Mouse (Mus musculus) cerebellum, adult 9-10 months (tissue): ENCODE measurements around the gene Twnk.

Experiments used
- DNase-seq: peaks from one replicate; pipeline ENCODE4 v3.0.0; 2022

Gene Twnk

DNA sequence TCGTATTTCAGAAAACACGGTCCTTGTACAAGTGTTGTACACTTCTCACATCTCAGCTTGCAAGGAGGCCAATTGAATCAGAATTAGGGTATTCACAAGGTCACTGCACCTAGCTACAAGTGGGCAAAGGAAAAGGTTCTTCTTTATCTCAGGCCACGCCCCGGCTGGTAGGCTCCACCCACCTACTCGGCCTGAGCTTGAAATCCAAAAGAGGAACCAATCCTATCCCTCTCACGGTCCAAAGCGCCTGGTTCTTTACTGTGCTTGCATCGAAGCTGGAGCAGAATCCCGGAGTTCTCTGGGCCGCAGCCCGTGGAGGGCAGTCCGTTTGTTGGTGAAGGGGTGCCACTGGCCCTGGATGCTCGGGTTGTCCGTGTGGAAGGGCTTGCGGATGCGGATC is at the start of gene Twnk:
Twnk (plus strand) TSS at position 220 of the 400 bp plus-strand sequence.
- DNase-seq, result no peak

DNA sequence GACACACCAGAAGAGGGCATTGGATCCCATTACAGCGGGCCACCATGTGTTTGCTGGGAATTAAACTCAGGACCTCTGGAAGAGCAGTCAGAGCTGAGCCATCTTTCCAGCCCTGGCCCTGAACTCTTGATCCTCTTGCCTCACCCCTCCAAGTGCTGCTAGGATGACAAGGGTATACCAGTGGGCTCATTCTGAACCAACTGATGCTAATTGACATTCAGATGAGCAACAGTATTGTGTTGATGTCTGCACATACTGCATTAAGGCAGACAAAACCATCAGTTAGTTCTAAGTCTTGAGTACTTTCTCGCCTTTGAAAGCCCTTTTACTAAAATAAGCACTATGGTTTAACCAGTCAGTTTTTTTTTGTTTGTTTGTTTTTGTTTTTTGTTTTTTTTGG is 45.8 kb upstream of the Twnk start:
- no peak for DNase-seq

DNA sequence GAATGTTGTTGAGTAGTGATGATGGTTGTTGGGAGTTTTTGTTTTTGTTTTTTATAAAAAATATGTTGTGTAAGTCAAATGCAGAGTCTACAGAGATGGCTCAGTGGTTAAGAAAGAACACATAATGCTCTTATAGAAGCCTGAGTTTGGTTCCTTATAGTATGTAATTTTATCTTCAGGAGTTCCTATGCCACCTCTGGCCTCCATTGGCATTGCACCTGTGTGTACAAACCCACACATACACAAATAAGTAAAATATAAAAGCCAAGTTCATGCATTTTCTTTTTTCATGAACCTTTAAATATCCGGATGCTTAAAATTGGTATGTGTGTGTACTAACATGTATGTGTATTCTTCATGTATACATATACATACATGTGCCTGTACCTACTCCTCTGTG is 39.5 kb upstream of the Twnk start:
- DNase-seq, result no peak

DNA sequence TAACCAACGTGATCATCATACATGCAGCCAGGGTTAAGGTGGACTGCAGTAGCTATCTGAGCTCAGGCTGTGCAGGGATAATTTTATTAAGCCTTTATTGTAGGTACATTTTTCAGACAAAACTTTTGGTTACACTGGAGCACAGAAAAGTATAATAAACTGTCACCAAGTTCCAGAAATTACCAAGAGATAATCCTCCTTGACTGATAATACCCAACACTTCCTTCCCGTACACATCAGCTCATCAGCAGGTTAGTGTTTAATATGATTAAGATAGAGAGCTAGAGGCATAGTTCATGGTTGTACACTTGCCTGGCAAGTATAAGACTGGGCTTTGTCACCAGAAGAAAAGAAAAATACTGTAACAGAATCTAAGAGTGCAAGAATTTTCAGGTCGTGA is 37.1 kb upstream of the Twnk start:
- no peak for DNase-seq

DNA sequence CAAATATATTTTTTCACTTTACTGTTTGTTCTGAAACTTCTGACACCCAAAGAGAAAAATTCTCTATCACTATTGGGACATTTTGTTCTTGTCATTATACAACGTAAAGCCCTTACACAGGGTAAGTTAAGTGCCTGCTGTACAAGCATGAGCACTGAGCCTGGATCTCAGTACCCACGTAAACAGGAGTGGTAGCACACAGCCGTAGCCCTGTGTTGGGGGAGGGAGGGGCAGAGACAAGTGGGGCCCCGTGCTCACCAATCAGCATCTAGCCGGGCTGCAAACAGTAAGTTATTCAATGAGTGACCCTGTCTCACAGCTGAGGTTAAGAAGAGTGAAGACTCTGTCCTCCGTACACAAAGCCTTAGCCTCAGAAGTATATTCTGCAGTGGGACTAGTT is 28.8 kb upstream of the Twnk start:
- no peak for DNase-seq

DNA sequence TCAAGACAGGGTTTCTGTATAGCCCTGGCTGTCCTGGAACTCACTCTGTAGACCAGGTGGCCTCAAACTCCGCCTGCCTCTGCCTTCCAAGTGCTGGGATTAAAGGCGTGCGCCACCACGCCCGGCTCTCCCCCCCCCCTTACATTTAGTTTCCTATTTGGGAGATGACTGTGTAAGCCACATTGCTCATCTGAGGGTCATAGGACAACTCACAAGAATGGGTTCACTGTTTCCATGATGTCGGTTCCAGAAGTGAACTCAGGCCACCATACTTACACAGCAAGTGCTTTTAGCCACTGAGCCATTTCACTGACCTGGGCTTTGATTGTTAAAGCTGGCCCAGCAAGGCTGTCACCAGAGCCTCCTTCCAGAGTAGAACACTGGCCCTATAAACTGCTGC is 28.3 kb upstream of the Twnk start:
- no peak for DNase-seq

DNA sequence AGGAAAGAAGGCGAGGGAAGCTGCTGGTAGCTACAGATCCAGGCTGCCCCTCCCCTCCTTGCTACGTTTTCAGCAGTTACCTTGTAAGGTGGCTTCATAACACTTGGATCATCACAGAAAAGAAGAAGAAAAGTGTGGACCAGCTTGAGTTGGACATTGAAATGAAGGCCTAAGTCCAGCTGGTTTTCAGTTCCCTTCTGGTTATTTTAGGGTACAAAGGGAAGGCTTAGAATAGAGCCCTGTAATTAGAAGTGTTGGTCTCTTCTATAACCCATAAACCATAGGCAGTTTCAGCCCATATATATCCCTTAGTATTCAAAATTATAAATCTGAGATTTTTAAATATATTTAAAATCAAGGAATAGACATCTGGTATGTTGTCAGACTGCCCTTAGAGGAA is 24.7 kb upstream of the Twnk start:
- no peak for DNase-seq

DNA sequence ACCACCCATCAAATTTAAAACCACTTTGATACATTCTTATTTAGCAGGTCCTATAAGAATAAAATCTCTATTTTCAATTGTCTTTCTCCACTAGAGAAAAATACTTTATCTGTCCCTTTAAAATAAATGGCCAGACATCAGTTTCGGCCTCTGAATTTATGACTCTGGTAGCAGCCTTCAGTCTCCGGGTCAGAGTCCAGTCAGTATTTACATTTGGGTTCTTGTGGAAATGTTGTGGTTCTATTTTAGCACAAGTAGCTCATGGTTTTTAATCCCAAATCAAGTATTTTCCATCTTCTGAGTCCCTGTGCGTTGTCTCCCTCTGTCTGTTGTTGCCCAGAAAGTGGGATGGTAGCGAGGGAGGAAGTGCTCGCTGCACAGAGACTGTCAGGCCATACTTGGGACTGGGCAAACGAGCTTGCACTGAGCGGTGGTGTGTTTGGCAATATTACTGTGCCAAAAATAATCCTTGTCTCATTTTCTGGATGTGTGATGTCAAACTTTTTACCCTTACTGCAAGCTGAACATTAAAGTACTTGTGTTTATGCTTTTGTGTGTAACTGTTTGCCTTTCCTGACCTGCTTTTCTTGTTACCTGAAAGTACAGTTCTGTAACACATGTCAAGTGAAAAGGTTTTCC is 22.9 kb upstream of the Twnk start:
- DNase-seq, result no peak

DNA sequence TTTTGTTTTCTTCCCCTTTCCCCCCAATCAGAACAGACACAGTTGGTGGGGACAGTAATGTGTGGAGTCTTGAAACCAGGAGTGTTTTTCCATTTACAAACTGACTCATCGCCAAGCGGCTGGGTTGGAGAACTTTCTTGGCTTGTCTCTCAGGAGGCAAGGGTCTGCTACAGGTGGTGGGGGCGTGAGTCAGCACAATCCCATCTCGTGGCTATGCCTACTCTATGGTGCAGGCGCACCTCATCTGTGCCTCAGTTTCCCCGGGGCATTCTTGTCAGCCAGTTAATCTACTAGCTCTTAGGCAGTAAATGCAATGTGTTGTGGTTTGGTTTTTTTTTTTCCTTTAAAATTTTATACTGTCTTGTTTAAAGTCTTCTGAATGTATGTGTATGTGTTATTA is 22.1 kb upstream of the Twnk start:
- no peak for DNase-seq

DNA sequence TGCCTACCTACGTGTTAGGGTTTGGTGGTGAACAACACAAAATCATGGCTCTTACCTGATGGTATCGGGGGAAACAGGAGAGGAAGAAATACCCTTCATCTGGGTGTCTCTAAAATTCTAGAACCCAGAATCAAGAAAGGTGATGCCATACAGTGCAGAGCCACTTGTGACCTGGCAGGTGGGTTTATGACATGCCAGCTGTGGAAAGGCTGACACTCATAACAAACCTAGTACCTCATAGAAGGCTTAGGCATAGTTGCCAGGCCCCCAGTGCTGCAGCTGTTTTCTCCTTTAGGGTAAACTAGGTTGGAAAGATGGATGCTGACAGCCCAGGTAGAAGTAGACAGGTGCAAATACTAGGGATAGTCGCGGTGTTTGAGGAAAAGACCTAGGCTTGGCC is 21.0 kb upstream of the Twnk start:
- DNase-seq, result no peak

DNA sequence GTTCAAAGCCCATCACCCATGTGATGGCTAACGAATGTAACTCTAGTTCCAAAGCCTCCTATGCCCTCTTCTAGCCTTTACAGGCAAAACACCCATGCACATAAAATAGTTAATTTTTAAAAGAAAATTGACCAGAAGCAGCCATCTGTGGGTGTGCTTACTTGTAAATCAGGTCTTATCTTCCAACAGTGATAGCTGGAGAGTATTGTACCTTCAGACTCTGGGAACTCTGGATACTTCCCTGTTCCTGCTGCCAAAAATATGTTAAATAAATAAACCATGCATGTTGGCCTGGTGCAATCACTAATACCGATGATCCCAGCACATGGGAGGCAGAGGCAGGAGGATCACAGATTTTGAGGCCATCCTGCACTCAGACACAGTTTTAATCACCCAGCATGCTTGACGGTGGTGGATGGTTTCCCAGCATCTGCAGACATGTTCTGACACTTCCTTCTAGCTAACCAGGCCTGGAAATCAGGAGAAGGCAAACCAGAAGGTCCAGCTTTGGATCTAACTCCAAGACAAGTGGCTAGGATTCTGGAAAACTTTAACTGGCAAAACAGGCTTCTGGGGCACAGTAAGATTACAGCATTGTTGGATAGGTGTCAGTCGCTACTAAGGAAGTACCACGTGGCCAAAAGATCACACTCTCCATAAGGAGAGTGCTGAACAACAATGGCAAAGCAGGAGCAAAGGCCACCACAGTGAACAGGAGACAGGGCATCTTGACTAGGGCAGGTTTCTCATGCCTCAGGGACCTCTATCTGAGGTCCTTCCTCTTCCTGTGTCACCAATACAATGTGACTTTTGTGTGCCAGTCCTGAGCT is 20.1 kb upstream of the Twnk start:
- DNase-seq, result no peak

DNA sequence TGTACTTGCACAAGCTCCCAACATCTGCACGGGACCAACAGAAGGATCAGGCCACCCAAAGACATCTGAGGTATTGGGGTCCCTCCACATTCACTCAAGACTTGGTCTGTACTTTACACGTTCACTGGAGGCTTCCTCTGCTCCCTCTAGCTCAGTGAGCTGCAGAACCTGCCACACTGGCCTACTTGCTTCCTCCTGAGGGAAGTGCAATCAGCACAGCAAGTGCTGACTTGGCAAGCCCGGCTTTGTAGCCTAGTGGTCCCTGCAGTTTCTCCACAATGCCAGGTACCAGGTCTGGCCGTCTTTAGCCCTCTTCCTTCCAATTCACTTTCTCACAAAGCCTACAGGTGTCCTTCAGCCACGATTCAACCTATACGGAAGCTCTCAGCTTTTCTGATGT is 18.5 kb upstream of the Twnk start:
- DNase-seq, result peak; percentile 17

DNA sequence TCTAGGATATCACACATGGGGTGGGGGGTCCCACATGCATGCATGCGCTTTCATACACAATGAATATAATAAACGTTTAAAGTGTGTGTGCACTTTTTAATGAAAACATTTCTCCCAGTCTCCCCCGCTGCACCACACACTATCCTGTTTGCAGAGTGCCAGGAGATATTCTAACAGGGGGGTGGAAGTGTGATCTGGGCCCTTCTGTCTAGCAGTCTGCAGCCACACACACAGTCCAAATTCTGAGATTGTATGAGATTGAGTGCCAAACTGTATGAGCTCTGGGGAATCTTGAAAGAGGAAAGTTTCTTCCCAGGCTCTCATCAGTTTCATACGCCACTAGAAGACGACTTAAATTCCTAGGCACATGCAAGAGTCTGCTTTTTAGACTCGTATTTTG is 17.6 kb upstream of the Twnk start:
- DNase-seq, result peak; percentile 26

DNA sequence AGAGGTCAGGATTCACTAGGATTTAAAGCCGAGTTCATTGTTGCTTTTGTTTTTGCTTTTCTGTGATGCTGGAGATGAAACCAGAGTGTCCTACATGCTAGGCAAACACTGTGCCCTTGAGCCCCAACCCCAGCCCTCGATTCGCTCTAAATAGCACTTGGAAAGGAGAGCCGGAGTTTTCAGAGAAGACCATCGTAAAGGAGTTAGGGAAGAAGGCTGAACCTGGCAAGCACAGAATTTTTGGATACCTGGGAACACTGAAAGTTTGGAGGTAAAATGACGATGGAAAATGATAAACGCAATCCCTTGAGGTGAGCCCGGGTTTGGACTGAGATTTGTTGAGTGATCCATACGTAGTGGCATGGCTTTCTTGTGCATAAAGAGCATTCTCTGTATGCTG is 17.1 kb upstream of the Twnk start:
- peak; percentile 13 for DNase-seq

DNA sequence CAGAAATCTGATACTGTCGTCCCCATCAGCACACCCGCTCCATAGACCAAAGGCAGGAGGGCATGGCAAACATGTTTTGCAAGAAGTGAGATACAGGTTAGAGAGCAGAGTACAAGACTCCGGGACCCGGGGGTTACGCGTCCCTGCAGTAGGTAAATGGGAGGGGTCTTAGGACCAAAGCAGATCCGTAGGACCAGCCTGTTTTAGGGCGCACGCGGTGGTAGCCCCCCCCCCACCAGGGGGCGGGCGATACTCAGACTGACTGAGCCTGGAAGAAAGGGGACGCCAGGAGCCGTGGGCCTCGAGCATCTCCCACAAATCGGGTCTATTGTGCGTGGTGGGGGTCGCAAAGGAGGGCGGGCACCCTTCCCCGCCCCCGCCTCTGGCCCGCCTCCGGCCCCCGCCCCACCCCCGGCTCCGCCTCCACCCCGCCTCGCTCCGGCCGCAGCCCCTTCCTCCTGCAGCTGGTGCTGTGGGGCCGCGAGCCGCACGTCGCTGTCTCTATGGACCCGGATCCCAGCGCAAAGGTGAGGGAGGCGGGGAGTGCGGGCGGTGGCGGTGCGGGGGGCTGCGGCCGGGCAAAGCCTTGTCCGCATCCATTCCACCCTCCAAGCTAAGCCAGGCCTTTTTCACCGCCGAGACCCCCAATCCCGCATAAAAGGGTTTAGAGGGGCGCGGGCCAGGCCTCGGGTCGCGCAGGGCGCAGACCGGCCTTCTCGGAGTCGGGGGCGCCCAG is 16.5 kb upstream of the Twnk start, which contains the start of gene Sema4g:
Sema4g (plus strand) TSS at position 271 of the 736 bp plus-strand sequence.
- DNase-seq, result peak; percentile 53

DNA sequence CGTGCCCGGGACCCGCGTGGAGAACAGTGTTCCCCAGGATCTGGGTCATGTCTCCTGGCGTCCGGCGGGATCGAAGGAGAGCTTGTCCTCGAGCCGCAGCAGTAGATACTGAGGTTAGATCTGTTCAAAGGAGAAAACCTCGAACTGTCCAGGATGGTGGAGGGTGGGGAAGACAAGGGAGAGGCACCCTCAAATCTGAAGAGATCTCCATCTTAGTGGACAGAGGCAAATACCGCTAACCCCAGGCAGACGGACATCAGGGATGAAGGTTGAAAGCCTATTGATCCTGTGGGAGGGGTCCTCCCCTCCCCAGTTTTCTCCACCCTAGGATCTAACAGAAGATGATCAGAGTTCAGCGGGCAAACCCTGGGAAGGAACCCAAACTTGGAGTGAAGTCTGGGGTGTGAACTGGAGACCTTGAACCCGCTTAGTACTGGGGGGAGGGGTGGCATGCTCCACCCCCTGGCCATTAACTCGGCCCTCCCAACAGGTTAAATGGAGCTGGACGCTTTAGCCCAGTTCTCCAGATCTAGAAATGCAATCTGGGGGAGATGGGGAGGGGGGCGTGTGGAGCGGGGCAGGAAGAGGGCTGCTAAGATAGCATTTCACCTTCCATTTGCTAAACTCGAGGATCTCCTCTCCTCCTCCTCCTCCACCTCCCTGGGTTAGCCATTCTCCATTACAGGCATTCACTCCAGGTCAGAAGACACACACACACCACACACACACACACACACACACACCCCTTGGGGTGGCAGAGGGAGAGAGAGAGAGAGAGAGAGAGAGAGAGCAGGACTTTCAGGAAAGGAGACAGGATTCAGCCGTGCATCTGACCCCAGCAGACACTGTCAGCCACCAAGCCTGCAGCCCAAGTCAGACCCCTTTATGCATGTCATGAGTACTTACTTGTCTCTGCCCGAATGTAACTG is 15.6 kb upstream of the Twnk start:
- DNase-seq, result peak; percentile 38

DNA sequence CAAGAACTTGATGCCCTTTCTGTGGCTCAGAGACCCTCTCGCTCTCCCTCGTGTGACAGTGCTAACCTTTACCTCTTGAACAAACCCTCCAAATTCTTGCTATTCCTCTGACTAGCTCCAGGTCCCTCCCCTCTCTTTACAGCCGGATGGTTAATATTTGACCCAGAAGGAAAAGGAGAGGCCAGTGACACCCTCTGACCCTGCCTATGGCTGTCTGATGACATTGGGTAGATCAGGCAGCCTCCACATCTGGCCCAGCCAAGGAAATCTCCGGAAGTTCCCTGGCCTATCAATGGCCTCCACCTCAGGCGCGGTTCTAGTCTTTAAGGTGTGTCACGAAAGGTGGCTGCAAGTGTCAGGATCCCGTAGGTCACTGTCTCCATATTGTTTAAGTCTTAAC is 14.4 kb upstream of the Twnk start:
- peak; percentile 17 for DNase-seq

DNA sequence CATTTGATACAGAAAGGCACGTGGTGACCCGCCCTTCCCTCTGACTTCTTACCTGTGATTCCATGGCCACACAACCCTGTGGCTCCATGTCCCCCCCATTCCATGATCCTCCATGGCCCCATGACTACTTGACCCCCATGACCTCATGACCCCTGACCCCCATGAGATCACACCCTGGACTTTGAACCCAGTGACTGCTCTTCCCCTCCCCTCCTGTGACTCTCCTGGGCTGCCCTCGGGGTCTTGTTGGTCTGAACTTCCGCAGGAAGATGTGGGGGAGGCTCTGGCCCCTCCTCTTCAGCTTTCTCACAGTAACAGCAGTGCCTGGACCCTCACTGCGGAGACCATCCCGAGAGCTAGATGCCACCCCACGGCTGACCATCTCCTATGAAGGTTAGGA is 13.2 kb upstream of the Twnk start:
- DNase-seq, result peak; percentile 23

DNA sequence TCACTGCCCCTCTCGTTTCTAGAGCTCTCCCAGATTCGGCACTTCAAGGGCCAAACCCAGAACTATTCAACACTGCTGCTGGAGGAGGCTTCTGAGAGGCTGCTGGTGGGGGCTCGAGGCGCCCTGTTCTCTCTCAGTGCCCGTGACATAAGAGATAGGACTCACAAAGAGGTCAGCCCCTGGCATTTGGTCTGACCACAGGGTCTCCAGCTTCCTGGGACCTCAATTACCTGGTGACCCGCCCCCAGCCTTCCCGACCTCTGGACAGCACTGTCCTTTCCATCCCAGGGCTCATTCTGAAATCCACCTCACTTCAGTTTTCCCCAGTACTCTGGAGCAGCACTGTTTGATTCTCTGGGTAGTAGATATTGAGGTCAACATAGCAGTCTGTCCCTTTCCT is 12.8 kb upstream of the Twnk start:
- DNase-seq, result no peak

DNA sequence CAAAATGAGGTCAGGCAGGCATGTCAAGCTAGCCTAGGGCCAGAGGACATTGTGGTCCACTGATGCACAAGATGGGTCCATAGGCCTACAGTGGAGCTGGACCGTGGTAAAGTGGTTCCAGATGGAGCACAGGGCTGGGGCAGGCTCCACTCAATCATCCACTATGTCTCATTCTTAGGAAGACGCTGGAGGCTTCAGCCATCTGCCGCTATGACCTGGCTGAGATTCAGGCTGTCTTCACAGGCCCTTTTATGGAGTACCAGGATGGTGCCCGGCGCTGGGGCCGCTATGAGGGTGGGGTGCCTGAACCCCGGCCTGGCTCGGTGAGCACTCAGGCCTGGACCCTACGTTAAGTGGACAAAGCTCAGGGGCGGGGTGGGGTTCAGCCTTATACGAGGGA is 7.7 kb upstream of the Twnk start:
- peak; percentile 39 for DNase-seq

DNA sequence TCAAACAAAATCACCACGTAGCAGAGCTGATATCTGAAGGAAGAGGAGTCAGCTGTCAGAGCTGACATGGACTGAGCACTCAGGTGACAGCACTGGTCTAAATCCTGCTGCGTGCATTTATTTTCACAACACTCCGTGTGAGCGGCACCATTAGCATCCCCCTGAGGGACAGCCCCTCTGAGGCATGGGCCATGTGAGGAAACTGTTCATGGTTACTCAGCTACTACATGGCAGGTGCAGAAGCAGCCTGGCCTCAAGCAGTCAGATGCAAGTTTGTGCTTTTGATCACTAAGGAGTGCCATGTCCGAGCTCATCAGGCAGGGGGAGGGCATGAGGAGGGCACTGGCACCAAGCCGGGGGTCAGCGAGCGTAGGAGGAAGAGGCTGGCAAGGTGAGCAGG is 5.8 kb upstream of the Twnk start:
- DNase-seq, result no peak

DNA sequence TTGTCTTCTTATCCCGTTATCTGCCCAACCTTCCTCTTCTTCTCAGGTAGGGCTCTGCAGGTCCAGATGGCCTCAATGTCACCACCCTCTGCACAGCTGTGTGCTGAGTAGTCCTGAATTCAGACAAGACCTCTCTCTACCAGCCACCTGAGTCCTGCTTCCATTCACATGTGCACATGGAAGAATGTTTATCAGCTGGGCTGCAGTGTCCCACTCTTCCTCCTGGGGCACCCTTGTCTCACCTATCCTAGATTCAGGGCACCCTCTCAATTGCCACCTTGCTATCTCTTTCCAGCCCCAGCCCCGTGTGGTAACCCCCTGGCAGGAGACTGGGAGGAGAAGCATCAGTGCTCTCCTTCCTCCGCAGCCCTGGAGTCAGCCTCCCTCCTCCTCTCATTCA is 3.2 kb upstream of the Twnk start:
- no peak for DNase-seq
